ENCODE assay signal across 13 mouse cellular contexts in genomic region chr1:143709966-143710626, GRCm38 (mm10). TPM values are rescaled to one million over a fixed set of nuclear protein-coding genes. Genes with fewer than 3 reads are reported as not detected.
DNase-seq lines count a peak whose midpoint lies in the region; ATAC-seq lines count a peak whose summit lies in the region.
"Had no signal": no experiment of that assay in that cellular context is flagged by ENCODE, and none has a peak within 500 bp of the region (broad histone marks: within the 10 kb centered on the region; RNA-seq: fewer than 3 reads in every experiment).

No protein-coding gene starts in this region.

- ATAC-seq in forebrain, embryonic 14.5 days: peak; percentile 98
- peak; percentile 61 for ATAC-seq in liver, embryonic 15.5 days (ENCODE audit: insufficient read depth)

- H3K4me2 ChIP-seq in forebrain, embryonic 14.5 days (ENCODE audit: low read length): no peak overlapping the region
- H3K4me2 ChIP-seq in liver, embryonic 15.5 days: peak overlapping the region; percentile 15; the same call in 1 of the 2 replicates

- H3K36me3 ChIP-seq in forebrain, embryonic 14.5 days (ENCODE audit: control insufficient read depth, insufficient read depth, low read length): no peaks in the 10 kb centered on the region
- no peaks in the 10 kb centered on the region for H3K36me3 ChIP-seq in liver, embryonic 15.5 days (replicated peaks)

- H3K4me1 ChIP-seq in forebrain, embryonic 14.5 days (ENCODE audit: control insufficient read depth, insufficient read depth, low read length): no peaks in the 10 kb centered on the region
- H3K4me1 ChIP-seq in liver, embryonic 15.5 days (replicated peaks): peaks cover 15% of the 10 kb centered on the region

- no peak overlapping the region for H3K4me3 ChIP-seq in forebrain, embryonic 14.5 days (ENCODE audit: low read depth, low read length)
- no peak overlapping the region for H3K4me3 ChIP-seq in liver, embryonic 15.5 days (replicated peaks)
- H3K4me3 ChIP-seq: gastrocnemius, adult 2 months had no signal

- no peaks in the 10 kb centered on the region for H3K27me3 ChIP-seq in forebrain, embryonic 14.5 days (replicated peaks; ENCODE audit: control insufficient read depth, insufficient read depth, low read length)
- no peaks in the 10 kb centered on the region for H3K27me3 ChIP-seq in liver, embryonic 15.5 days

- H3K9ac ChIP-seq in forebrain, embryonic 14.5 days (ENCODE audit: low read length): no peak overlapping the region
- H3K9ac ChIP-seq in liver, embryonic 15.5 days: no peak overlapping the region

- H3K27ac ChIP-seq in forebrain, embryonic 14.5 days (ENCODE audit: low read depth, low read length): peak overlapping the region; percentile 65; the same call in 1 of the 2 replicates
- 0 out of 2 replicates have a peak overlapping the region, but pooled peaks have one; percentile 1 for H3K27ac ChIP-seq in liver, embryonic 15.5 days (replicated peaks)
- H3K27ac ChIP-seq: gastrocnemius, adult 2 months; macrophage had no signal

- DNase-seq in embryo, embryonic 11 days: peak; percentile 4
- no peak for DNase-seq in embryo, embryonic 10 days (ENCODE audit: low spot score)
- peak; percentile 27 for DNase-seq in NIH3T3 (ENCODE audit: low read depth)
- DNase-seq in forebrain, embryonic 14.5 days (ENCODE audit: low spot score): peak; percentile 67
- no peak for DNase-seq in adipocyte (ENCODE audit: low spot score)
- DNase-seq in urinary bladder, postnatal 10 days (ENCODE audit: low spot score): no peak
- no peak for DNase-seq in cerebellum, adult 11 months
- DNase-seq: adrenal gland, postnatal 14 days; cerebellum, postnatal 36 days; gastrocnemius, adult 2 months; heart, postnatal 36 days had no signal

- no peaks in the 10 kb centered on the region for H3K9me3 ChIP-seq in forebrain, embryonic 14.5 days (replicated peaks; ENCODE audit: control insufficient read depth, low read length)
- H3K9me3 ChIP-seq in liver, embryonic 15.5 days (replicated peaks): no peaks in the 10 kb centered on the region

- WGBS in forebrain, embryonic 14.5 days: 55% methylated on average over 7 of the region's 7 CpGs
- 45% methylated on average over 7 of the region's 7 CpGs for WGBS in liver, embryonic 15.5 days (ENCODE audit: insufficient replicate concordance)

RNA-seq across cellular contexts. Expression of gene Glrx2, which starts 6.0 kb away (rescaled TPM):
- polyA plus RNA-seq in forebrain, embryonic 14.5 days (2014; fragmentation: Nextera tagmentation; extraction: Ambion mirVana): 119 and 131 TPM in 2 replicates
- polyA plus RNA-seq in liver, embryonic 15.5 days (2015; fragmentation: Nextera tagmentation; extraction: Ambion mirVana): 41.4 and 51.2 TPM in 2 replicates

RNA-seq across cellular contexts. Expression of gene Cdc73, which starts 7.4 kb away (rescaled TPM):
- polyA plus RNA-seq in forebrain, embryonic 14.5 days (2014; fragmentation: Nextera tagmentation; extraction: Ambion mirVana): 16.6 and 23.2 TPM in 2 replicates
- 12.7 and 13.4 TPM in 2 replicates for polyA plus RNA-seq in liver, embryonic 15.5 days (2015; fragmentation: Nextera tagmentation; extraction: Ambion mirVana)

Comparison
In these comparisons a context has a peak if more than half of its experiments do, and no peak if none do; other contexts are left out.
1. DNase-seq: peak in embryo, embryonic 11 days (single experiment), NIH3T3 (single experiment) and forebrain, embryonic 14.5 days (single experiment); none in embryo, embryonic 10 days (single experiment), adipocyte (single experiment), urinary bladder, postnatal 10 days (single experiment) and cerebellum, adult 11 months (single experiment).